Mouse (Mus musculus) splenic B cell, adult 2 months (primary cell): Measurements from ENCODE around the gene Mrps36.

ENCODE experiments used
- DNase-seq: peaks from one replicate; pipeline ENCODE4 v3.0.0-alpha.2; 2011; ENCODE audit warnings: low read depth, low spot score
- H3K27me3 ChIP-seq: 2 replicates; pipeline ENCODE4 v1.6.1; 2012; ENCODE audit warnings: mild to moderate bottlenecking, low read length, moderate library complexity, mixed read lengths; ENCODE audit not compliant: control insufficient read depth, poor library complexity, insufficient read depth, severe bottlenecking
- H3K36me3 ChIP-seq: 2 replicates; pipeline ENCODE4 v1.6.1; 2012; ENCODE audit warnings: mild to moderate bottlenecking, low read length, moderate library complexity, mixed read lengths; ENCODE audit not compliant: control insufficient read depth, poor library complexity, insufficient read depth, severe bottlenecking

Mrps36 gene

GRCm38 (mm10) chr13:100724051-100724754 is 20.3 kb downstream of the Mrps36 start:
- H3K36me3 ChIP-seq = peaks cover 16% of the 10 kb centered on the region; the same call in 1 of the 2 replicates
- no peaks in the 10 kb centered on the region; the same call in 1 of the 2 replicates for H3K27me3 ChIP-seq
- DNase-seq = no peak

- no peaks in the 10 kb centered on the region for H3K27me3 ChIP-seq
These were observed 22.8 kb downstream of the Mrps36 start for GRCm38 (mm10) chr13:100721656-100722055.

GRCm38 (mm10) chr13:100715467-100715866 is 29.0 kb downstream of the Mrps36 start:
- no peak for DNase-seq
- Histone ChIP-seq H3K36me3 (peaks cover 13% of the 10 kb centered on the region), H3K27me3 (no peaks in the 10 kb centered on the region)

More at GRCm38 (mm10) chr13:100721656-100722055, 22.8 kb downstream of the Mrps36 start:
- DNase-seq = no peak
- H3K36me3 ChIP-seq = peaks cover 21% of the 10 kb centered on the region

GRCm38 (mm10) chr13:100706206-100706605 is 38.3 kb downstream of the Mrps36 start:
- H3K36me3 ChIP-seq = peaks cover 25% of the 10 kb centered on the region
- DNase-seq = no peak
- peaks cover 1% of the 10 kb centered on the region; the same call in 1 of the 2 replicates for H3K27me3 ChIP-seq

GRCm38 (mm10) chr13:100703468-100703867 is 41.0 kb downstream of the Mrps36 start:
- Histone ChIP-seq H3K27me3 (peaks cover 1% of the 10 kb centered on the region; the same call in 1 of the 2 replicates), H3K36me3 (peaks cover 22% of the 10 kb centered on the region)
- peak; percentile 16 for DNase-seq

- DNase-seq = no peak
- H3K36me3 ChIP-seq = peaks cover 19% of the 10 kb centered on the region
- H3K27me3 ChIP-seq = no peaks in the 10 kb centered on the region
These were observed 45.6 kb downstream of the Mrps36 start for GRCm38 (mm10) chr13:100698866-100699265.

- no peaks in the 10 kb centered on the region for H3K27me3 ChIP-seq
- DNase-seq = no peak
These were observed 46.9 kb downstream of the Mrps36 start for GRCm38 (mm10) chr13:100697541-100697940.

GRCm38 (mm10) chr13:100687513-100687912 is 56.9 kb downstream of the Mrps36 start:
- Histone ChIP-seq H3K27me3 (no peaks in the 10 kb centered on the region), H3K36me3 (peaks cover 3% of the 10 kb centered on the region; the same call in 1 of the 2 replicates)
- no peak for DNase-seq

More at GRCm38 (mm10) chr13:100697541-100697940, 46.9 kb downstream of the Mrps36 start:
- H3K36me3 ChIP-seq = peaks cover 8% of the 10 kb centered on the region
